Mouse (Mus musculus) heart, adult 2 months (tissue): ENCODE results near the gene Myo10.

Experiments
- CTCF ChIP-seq: fragments of 200-600 bp; IDR thresholded peaks from 2 replicates; pipeline ENCODE4 v1.8.1; 2022; ENCODE audit warnings: antibody characterized with exemption, mild to moderate bottlenecking, moderate library complexity
- EP300 ChIP-seq: fragments of 200-500 bp; IDR thresholded peaks from 2 replicates; pipeline ENCODE4 v1.6.1; 2011; ENCODE audit warnings: low read depth, low read length, control low read depth; ENCODE audit not compliant: insufficient read depth
- POLR2A ChIP-seq: fragments of 200-500 bp; IDR thresholded peaks from 2 replicates; pipeline ENCODE4 v1.6.1; 2011; ENCODE audit warnings: mild to moderate bottlenecking, low read depth, low read length, control low read depth; ENCODE audit not compliant: insufficient read depth

GRCm38 (mm10) chr15:25690066-25690745 is 67.9 kb downstream of the Myo10 start:
- TF ChIP-seq POLR2A: no peak
- no peak for TF ChIP-seq EP300
- 0 out of 2 replicates have a peak, but pooled peaks have one; percentile 3 for TF ChIP-seq CTCF
